Mouse (Mus musculus): Measurements from ENCODE around the gene Krtap11-1.
A peak's percentile ranks its signal among the peaks of the same experiment; 100 is the strongest.

Krtap11-1 gene

DNA sequence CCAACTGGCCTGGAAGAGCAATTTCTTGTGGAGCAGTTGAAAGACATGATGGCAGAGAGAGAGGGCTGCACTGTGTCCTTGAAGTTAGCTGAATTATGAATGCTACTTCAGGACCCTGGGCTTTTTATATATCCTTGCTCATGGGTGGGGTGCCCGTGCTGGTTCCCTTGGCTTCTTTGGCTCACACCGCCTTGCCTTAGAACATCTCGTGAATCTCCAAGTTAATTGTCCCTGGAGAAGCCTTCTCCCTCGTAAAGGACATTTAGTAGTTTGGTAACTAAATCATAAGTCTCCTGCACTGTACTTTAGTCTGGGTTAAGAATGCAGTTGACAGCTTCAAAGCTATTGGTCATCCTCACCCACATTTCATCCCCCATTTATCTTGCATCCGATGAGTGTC is at the start of gene Krtap11-1:
Krtap11-1 (minus strand) TSS at position 101 of the 400 bp plus-strand sequence.
- no peak for DNase-seq (ENCODE audit: low spot score)

DNA sequence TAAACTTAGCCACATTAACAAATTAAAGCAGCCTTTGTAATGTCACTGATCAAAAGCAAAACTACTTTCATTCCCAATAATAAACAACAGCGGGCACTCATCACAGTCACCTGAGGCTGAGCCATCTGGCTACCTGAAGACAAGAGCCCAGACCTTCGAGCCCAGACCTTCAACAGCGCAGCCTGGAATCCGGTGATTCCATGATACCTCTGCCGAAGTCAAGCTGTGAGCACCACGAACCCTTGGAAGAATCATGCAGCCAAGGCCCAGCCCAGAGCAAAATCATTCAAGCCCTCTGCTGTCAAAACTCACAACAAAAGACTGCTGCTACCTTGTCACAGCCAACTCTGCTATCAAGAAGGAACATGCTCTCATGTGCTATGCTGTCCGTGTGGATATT is 47.2 kb upstream of the Krtap11-1 start:
- no peak for DNase-seq (ENCODE audit: low spot score)

DNA sequence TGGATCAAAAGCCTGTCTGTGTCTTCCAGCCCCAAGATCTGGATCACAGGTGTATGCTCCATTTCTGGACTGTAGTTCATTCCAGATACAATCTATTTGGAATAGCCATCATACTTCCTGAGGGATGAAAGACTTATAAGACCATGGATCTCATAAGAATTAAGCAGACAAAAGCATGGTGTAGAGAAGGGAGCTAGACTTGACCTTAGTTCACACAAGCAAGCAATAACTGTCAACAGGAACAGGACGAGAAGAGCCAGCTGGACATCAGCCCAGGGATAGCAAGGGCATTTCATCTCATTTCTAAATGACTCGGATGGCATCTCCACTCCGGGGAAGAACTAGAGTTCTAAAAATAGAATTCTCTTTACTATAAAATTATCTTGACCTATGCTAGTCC is 46.3 kb upstream of the Krtap11-1 start:
- no peak for DNase-seq (ENCODE audit: low spot score)

DNA sequence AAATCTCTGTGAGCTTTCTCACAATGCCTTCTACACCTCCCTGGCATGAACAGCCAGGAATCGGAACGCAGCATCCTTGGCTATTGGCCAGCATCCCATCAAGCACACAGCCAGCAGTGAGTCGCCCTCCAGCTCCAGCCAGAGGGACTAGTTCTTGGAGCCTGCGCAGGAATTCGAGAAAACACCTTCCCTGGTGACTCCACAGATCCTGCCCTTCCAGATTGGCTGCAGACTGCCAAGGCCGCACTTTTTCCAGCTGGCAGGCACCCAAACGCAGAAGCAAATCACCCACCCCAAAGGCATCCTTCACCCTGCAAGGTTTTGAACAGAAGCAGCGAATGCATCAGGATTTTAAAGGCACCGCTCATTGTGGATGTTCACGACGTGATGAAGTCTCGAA is 42.7 kb upstream of the Krtap11-1 start:
- no peak for DNase-seq (ENCODE audit: low spot score)

GRCm38 (mm10) chr16:89608791-89609185 is 37.8 kb upstream of the Krtap11-1 start:
- no peak for DNase-seq (ENCODE audit: low spot score)

DNA sequence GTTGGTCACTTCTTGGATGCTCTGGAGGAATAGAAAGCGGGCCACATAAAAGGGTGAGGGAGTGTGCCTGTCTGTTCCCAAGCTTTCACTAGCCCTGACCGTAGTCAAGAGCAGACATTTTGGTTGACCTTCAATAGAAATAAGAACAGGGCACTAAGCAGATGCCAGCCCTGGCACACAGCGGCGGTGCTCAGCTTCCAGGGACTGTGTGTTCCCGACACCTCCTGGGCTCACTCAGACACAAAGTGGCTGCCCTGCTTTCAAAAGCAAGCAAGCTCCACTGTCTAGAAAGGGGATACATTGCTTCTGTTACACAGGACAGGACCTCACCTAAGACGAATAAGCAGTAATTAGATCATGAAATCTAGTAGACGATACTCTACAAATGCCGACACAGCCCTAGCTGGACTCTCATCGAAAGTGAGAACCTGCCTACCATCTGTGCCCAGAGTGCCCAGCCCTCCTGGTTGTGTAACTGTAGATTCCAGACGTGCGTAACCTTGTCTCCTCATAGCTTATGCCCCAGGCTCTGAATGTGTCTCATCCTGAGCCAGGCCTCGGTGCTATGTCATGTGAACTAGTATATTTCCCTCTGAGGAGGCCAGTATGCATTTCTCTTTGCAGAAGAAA is 37.3 kb upstream of the Krtap11-1 start:
- DNase-seq (ENCODE audit: low spot score) = no peak

- no peak for DNase-seq (ENCODE audit: low spot score)
These were observed 36.0 kb upstream of the Krtap11-1 start for GRCm38 (mm10) chr16:89606951-89607350.

GRCm38 (mm10) chr16:89587209-89587608 is 16.2 kb upstream of the Krtap11-1 start:
- DNase-seq (ENCODE audit: low spot score) = no peak

GRCm38 (mm10) chr16:89585604-89586508 is 14.9 kb upstream of the Krtap11-1 start:
- no peak for DNase-seq (ENCODE audit: low spot score)

- DNase-seq (ENCODE audit: low spot score) = no peak
These were observed 10.7 kb upstream of the Krtap11-1 start for GRCm38 (mm10) chr16:89581658-89582057.

GRCm38 (mm10) chr16:89570516-89570915 is 467 bp downstream of the Krtap11-1 start:
- DNase-seq (ENCODE audit: low spot score) = peak; percentile 57

DNA sequence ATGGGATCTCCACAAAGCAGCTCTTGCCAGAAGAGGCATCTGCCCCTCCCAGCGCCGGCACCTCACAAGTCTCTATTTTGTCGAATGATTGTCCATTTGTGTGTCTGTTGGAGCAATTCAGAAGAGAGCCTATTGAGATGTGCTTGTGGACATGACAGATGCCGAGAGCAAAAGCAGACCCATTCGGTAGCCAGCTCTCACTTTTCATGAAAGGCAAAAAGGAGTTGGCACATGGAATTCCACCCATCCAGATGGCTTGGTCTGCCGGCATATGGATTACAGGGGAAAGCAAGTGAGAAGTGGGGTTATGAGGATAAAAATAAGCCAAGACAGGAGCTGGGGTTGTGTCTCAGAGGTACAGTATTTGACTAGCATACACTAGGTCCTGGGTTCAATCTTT is 1.8 kb downstream of the Krtap11-1 start:
- DNase-seq (ENCODE audit: low spot score) = peak; percentile 53

DNA sequence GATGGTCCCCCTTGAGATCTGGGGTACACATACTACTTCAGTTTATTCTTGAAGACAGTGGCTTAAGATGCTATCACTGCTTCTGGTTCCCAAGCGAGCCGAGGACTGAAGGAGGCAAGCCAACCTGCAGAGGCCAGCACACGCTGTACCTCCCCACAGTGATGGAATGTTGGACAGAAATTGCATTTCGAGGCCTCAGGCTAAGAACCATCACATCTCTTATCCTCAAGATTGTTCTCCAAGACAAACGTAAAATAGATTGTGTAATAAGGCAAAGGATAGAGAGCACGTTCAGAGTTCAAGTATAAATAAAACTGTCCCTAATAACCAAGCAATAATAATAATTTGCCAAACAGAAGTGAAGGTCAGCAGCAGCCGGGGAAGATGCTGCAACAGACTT is 2.8 kb downstream of the Krtap11-1 start:
- no peak for DNase-seq (ENCODE audit: low spot score)

DNA sequence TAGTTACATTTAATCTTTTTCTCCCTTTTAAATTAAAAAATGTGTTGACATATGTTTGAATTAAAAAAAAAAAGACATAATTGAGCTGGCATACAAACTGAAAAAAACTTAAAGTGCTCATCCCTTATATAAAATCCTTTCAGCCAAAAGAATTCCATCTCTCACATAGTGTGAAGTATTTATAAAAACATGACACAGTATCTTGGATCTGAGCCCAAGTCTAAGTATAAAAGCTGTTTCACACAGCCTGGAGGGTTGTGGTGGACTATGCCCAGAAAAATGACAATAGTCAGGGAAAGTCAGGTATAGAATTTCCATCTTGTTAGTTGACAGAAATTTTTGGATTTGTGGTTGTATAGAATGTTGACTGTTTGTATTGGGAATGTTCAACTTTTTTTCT is 20.7 kb downstream of the Krtap11-1 start:
- no peak for DNase-seq (ENCODE audit: low spot score)

DNA sequence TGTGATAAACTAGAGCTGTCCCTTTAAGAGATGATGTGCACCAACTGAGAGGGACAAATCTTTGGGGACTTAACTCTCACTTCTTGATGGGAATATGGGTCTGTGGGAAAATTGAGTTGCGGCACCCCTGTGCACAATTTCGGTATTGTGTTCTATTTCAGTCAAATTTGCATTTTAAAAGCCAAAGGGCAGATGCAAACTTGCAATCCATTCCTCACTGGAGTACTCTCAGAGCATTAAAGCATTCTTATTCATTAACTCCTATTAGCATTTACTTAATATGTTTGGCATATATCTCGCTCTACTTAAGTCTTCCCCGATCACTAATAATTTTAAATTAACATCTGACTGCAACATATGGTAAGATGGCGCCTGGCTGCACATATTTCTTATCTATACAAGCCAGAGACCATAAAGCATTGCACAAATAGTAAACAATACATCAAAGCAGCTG is 32.9 kb downstream of the Krtap11-1 start:
- DNase-seq (ENCODE audit: low spot score) = no peak

DNA sequence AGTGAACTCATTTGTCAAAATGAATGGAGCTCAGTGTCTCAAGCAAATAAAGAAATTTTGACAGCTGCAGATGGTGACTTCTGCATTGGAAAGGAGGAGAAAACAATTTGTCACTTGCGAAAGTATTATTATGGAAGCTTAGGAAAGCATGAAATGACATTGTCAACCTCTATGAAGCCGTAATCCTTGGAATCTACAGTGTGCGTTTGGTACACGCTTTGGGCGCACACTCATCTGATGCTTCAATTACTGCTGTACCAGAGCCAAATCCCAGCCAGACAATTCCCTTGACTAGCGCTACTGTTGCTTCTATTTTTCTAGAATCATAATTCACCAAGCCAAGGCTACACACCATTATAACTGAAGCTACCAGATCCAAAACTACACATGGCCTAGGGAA is 33.6 kb downstream of the Krtap11-1 start:
- DNase-seq (ENCODE audit: low spot score) = no peak

GRCm38 (mm10) chr16:89530547-89530946 is 40.4 kb downstream of the Krtap11-1 start:
- DNase-seq (ENCODE audit: low spot score) = no peak

DNA sequence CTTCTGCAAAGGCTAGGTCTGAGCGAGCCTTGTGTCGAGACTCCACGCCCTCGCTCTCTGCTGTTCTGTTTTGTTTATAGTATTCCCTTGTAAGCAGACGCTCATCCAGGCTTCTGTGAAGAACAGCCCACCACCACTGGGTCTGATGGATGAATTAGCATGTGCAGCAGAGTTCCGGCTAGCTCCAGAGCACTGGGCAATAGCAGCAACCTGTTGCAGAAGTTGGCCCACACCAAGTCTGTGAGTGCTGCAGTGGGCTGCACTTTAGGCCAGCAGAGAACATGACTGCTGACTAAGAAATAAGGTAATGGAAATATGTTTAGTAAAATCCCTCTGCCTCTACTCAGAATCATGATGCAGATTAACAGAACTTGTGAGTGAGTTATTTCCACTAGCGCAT is 41.1 kb downstream of the Krtap11-1 start:
- no peak for DNase-seq (ENCODE audit: low spot score)

- no peak for DNase-seq (ENCODE audit: low spot score)
These were observed 42.6 kb downstream of the Krtap11-1 start for GRCm38 (mm10) chr16:89528380-89528779.

DNA sequence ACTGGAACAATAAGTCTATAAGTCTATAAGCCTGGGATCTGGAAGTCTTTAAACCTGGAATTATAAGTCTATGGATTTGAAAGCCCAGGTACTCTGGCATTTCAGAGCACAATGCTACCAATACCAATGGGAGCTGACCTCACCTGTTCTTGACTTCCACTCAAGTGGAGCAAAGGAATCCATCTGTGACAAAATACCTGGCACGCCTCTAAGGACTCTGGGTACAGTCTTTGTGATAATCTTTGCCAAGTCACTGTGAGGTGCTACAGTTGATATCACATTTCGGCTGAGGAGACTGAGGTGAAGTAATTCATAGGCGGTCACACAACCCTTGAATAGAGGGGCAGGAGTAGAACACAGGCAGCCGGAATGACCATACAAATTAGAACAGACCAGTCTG is 50.0 kb downstream of the Krtap11-1 start:
- DNase-seq (ENCODE audit: low spot score) = no peak

- no peak for DNase-seq (ENCODE audit: low spot score)
These were observed 50.4 kb downstream of the Krtap11-1 start for GRCm38 (mm10) chr16:89520555-89520954.

Measured in layer of hippocampus, adult 11-12 months (tissue).